Mouse (Mus musculus): ENCODE data around the gene Arsb. TPM values are rescaled to one million over a fixed set of nuclear protein-coding genes. Genes with fewer than 3 reads are reported as not detected.

Arsb gene
- polyA plus RNA-seq, 1 experiment, result 26.0 TPM

GRCm38 (mm10) chr13:93757514-93757913 lies 13.9 kb upstream of the Arsb start:
- TF ChIP-seq POLR2A (IDR thresholded peaks at IDR 0.05; ENCODE audit: borderline replicate concordance, extremely low read depth, low read depth, low read length), result no peak
- no peak for TF ChIP-seq CTCF (IDR thresholded peaks at IDR 0.05; ENCODE audit: insufficient read depth, low read length)
- Histone ChIP-seq H3K4me1 (ENCODE audit: control insufficient read depth, insufficient read depth, low read length) (no peaks in the 10 kb centered on the region), H3K4me3 (replicated peaks; ENCODE audit: extremely low read depth, low read depth, low read length) (no peak overlapping the region)
- DNase-seq, result no peak
- WGBS, result 84% methylated on average over 6 of the region's 6 CpGs

GRCm38 (mm10) chr13:93758149-93758898 lies 13.1 kb upstream of the Arsb start:
- Histone ChIP-seq H3K4me3 (replicated peaks; ENCODE audit: extremely low read depth, low read depth, low read length) (no peak overlapping the region), H3K4me1 (ENCODE audit: control insufficient read depth, insufficient read depth, low read length) (no peaks in the 10 kb centered on the region)
- TF ChIP-seq POLR2A (IDR thresholded peaks at IDR 0.05; ENCODE audit: borderline replicate concordance, extremely low read depth, low read depth, low read length) (no peak), CTCF (IDR thresholded peaks at IDR 0.05; ENCODE audit: insufficient read depth, low read length) (no peak)
- DNase-seq, result no peak
- 64% methylated on average over 14 of the region's 14 CpGs for WGBS

- Histone ChIP-seq H3K4me1 (ENCODE audit: control insufficient read depth, insufficient read depth, low read length) (no peaks in the 10 kb centered on the region), H3K4me3 (replicated peaks; ENCODE audit: extremely low read depth, low read depth, low read length) (no peak overlapping the region)
- no peak for TF ChIP-seq POLR2A (IDR thresholded peaks at IDR 0.05; ENCODE audit: borderline replicate concordance, extremely low read depth, low read depth, low read length)
- no peak for TF ChIP-seq CTCF (IDR thresholded peaks at IDR 0.05; ENCODE audit: insufficient read depth, low read length)
- 94% methylated on average over 8 of the region's 8 CpGs for WGBS
- DNase-seq, result no peak
These were observed 9.6 kb upstream of the Arsb start for GRCm38 (mm10) chr13:93761831-93762230.

GRCm38 (mm10) chr13:93762879-93763278 lies 8.6 kb upstream of the Arsb start:
- no peak overlapping the region for H3K4me3 ChIP-seq (replicated peaks; ENCODE audit: extremely low read depth, low read depth, low read length)
- 57% methylated on average over 3 of the region's 3 CpGs for WGBS

GRCm38 (mm10) chr13:93764321-93764973 lies 7.0 kb upstream of the Arsb start:
- DNase-seq, result no peak
- Histone ChIP-seq H3K4me3 (replicated peaks; ENCODE audit: extremely low read depth, low read depth, low read length) (no peak overlapping the region), H3K4me1 (ENCODE audit: control insufficient read depth, insufficient read depth, low read length) (no peaks in the 10 kb centered on the region)
- TF ChIP-seq POLR2A (IDR thresholded peaks at IDR 0.05; ENCODE audit: borderline replicate concordance, extremely low read depth, low read depth, low read length), result no peak
- TF ChIP-seq CTCF (IDR thresholded peaks at IDR 0.05; ENCODE audit: insufficient read depth, low read length), result no peak
- 61% methylated on average over 13 of the region's 13 CpGs for WGBS

More at GRCm38 (mm10) chr13:93762879-93763278, 8.6 kb upstream of the Arsb start:
- TF ChIP-seq CTCF (IDR thresholded peaks at IDR 0.05; ENCODE audit: insufficient read depth, low read length) (no peak), POLR2A (IDR thresholded peaks at IDR 0.05; ENCODE audit: borderline replicate concordance, extremely low read depth, low read depth, low read length) (no peak)
- H3K4me1 ChIP-seq (ENCODE audit: control insufficient read depth, insufficient read depth, low read length), result no peaks in the 10 kb centered on the region
- no peak for DNase-seq

- TF ChIP-seq POLR2A (IDR thresholded peaks at IDR 0.05; ENCODE audit: borderline replicate concordance, extremely low read depth, low read depth, low read length), result no peak
- peak overlapping the region; percentile 82 for H3K4me3 ChIP-seq (replicated peaks; ENCODE audit: extremely low read depth, low read depth, low read length)
- no peak for DNase-seq
- 26% methylated on average over 9 of the region's 9 CpGs for WGBS
- H3K4me1 ChIP-seq (ENCODE audit: control insufficient read depth, insufficient read depth, low read length), result 0 out of 2 replicates have a peak, but pooled peaks cover 2% of the 10 kb centered on the region
These were observed 321 bp upstream of the Arsb start for GRCm38 (mm10) chr13:93771031-93771587.

- DNase-seq, result no peak
- no peak for TF ChIP-seq POLR2A (IDR thresholded peaks at IDR 0.05; ENCODE audit: borderline replicate concordance, extremely low read depth, low read depth, low read length)
- TF ChIP-seq CTCF (IDR thresholded peaks at IDR 0.05; ENCODE audit: insufficient read depth, low read length), result no peak
These were observed 828 bp downstream of the Arsb start for GRCm38 (mm10) chr13:93772279-93772636.

GRCm38 (mm10) chr13:93772861-93773260 lies 1.4 kb downstream of the Arsb start:
- no peak overlapping the region for H3K4me3 ChIP-seq (replicated peaks; ENCODE audit: extremely low read depth, low read depth, low read length)

More at GRCm38 (mm10) chr13:93772279-93772636, 828 bp downstream of the Arsb start:
- WGBS, result 9% methylated on average over 8 of the region's 8 CpGs
- Histone ChIP-seq H3K4me3 (replicated peaks; ENCODE audit: extremely low read depth, low read depth, low read length) (peak overlapping the region; percentile 82), H3K4me1 (ENCODE audit: control insufficient read depth, insufficient read depth, low read length) (0 out of 2 replicates have a peak, but pooled peaks cover 2% of the 10 kb centered on the region)

GRCm38 (mm10) chr13:93773704-93774315 lies 2.4 kb downstream of the Arsb start:
- DNase-seq, result no peak
- no peak for TF ChIP-seq POLR2A (IDR thresholded peaks at IDR 0.05; ENCODE audit: borderline replicate concordance, extremely low read depth, low read depth, low read length)
- no peak for TF ChIP-seq CTCF (IDR thresholded peaks at IDR 0.05; ENCODE audit: insufficient read depth, low read length)

More at GRCm38 (mm10) chr13:93772861-93773260, 1.4 kb downstream of the Arsb start:
- 71% methylated on average over 7 of the region's 7 CpGs for WGBS
- no peak for DNase-seq
- H3K4me1 ChIP-seq (ENCODE audit: control insufficient read depth, insufficient read depth, low read length), result 0 out of 2 replicates have a peak, but pooled peaks cover 2% of the 10 kb centered on the region
- TF ChIP-seq CTCF (IDR thresholded peaks at IDR 0.05; ENCODE audit: insufficient read depth, low read length) (no peak), POLR2A (IDR thresholded peaks at IDR 0.05; ENCODE audit: borderline replicate concordance, extremely low read depth, low read depth, low read length) (no peak)

More at GRCm38 (mm10) chr13:93773704-93774315, 2.4 kb downstream of the Arsb start:
- no peak overlapping the region for H3K4me3 ChIP-seq (replicated peaks; ENCODE audit: extremely low read depth, low read depth, low read length)
- H3K4me1 ChIP-seq (ENCODE audit: control insufficient read depth, insufficient read depth, low read length), result 0 out of 2 replicates have a peak, but pooled peaks cover 2% of the 10 kb centered on the region
- 60% methylated on average over 7 of the region's 7 CpGs for WGBS
